Mouse (Mus musculus) G1E (cell line): ENCODE measurements around the gene Skint11.

ENCODE experiments used
- CTCF ChIP-seq: IDR thresholded peaks from 2 replicates; pipeline ENCODE4 v1.5.1; 2012; ENCODE audit warnings: low read depth, low read length, inconsistent platforms, mixed read lengths
- TAL1 ChIP-seq: conservative IDR thresholded peaks from 2 replicates; pipeline ENCODE4 v1.6.1; 2012; ENCODE audit warnings: low read depth, low read length, inconsistent platforms, mixed read lengths

DNA sequence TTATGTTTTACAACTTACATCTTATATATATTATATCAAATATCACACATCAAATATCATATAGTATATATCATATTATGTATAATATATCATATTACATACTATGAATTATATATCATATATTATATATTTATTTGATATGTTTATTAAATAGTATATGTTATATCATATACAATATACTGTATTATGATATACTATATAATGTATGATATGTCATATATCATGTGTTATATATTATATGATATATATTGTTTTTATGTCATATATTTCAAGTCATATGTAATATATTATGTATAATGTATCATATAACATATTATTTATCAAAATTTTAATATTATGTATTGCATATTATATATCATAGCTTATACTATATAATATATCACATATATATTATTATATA, 2.0 kb upstream of the Skint11 start:
- TF ChIP-seq CTCF (no peak), TAL1 (no peak)
